Mouse (Mus musculus) midbrain, postnatal 0 days (tissue): ENCODE measurements around the gene Ak6. TPM values are rescaled to one million over a fixed set of nuclear protein-coding genes. Genes with fewer than 3 reads are reported as not detected.

Experiments
- ATAC-seq: fragments of 200-750 bp; cut with Nextera tagmentation; 2 replicates; pipeline ENCODE4 v1.8.0; 2017; ENCODE audit warnings: moderate number of reproducible peaks, mild to moderate bottlenecking, moderate TSS enrichment, moderate library complexity; ENCODE audit not compliant: low FRiP score
- DNase-seq: peaks from one replicate; pipeline ENCODE4 v3.0.0-alpha.2; 2015; ENCODE audit warnings: low spot score
- H3K27ac ChIP-seq: fragments of 300-500 bp; sonication (generic); 2 replicates; pipeline ENCODE4 v1.5.1; 2014; ENCODE audit warnings: low read depth, mild to moderate bottlenecking, low read length, mixed read lengths
- H3K27me3 ChIP-seq: fragments of 300-500 bp; sonication (generic); 2 replicates; pipeline ENCODE4 v1.6.1; 2014; ENCODE audit warnings: low read length, control low read depth, mixed read lengths; ENCODE audit not compliant: insufficient read depth
- H3K36me3 ChIP-seq: fragments of 300-500 bp; sonication (generic); 2 replicates; pipeline ENCODE4 v1.6.1; 2014; ENCODE audit warnings: low read length, control low read depth, mixed read lengths; ENCODE audit not compliant: insufficient read depth
- H3K4me1 ChIP-seq: fragments of 300-500 bp; sonication (generic); 2 replicates; pipeline ENCODE4 v1.6.1; 2014; ENCODE audit warnings: mild to moderate bottlenecking, control low read depth, antibody characterized with exemption, low read length, mixed read lengths; ENCODE audit not compliant: insufficient read depth
- H3K4me2 ChIP-seq: fragments of 300-500 bp; sonication (generic); 2 replicates; pipeline ENCODE4 v1.6.1; 2014; ENCODE audit warnings: low read depth, mild to moderate bottlenecking, low read length, mixed read lengths; ENCODE audit not compliant: poor library complexity, severe bottlenecking
- H3K4me3 ChIP-seq: fragments of 300-500 bp; sonication (generic); 2 replicates; pipeline ENCODE4 v1.5.1; 2014; ENCODE audit warnings: low read depth, mild to moderate bottlenecking, low read length, moderate library complexity
- H3K9ac ChIP-seq: fragments of 300-500 bp; sonication (generic); replicated peaks from 2 replicates; pipeline ENCODE4 v1.6.1; 2014; ENCODE audit warnings: mild to moderate bottlenecking, low read length, moderate library complexity, mixed read lengths; ENCODE audit not compliant: poor library complexity, severe bottlenecking
- H3K9me3 ChIP-seq: fragments of 300-500 bp; sonication (generic); 2 replicates; pipeline ENCODE4 v1.6.1; 2016; ENCODE audit warnings: low read length, control low read depth
- CTCF ChIP-seq: IDR thresholded peaks from 2 replicates; pipeline ENCODE4 v1.5.1; 2016; ENCODE audit warnings: antibody characterized with exemption, mild to moderate bottlenecking
- WGBS: fragments of 180-500 bp; shearing (Covaris S2); extraction: QIAGEN DNeasy Blood & Tissue Kit; methylation state at CpG from one replicate; pipeline ENCODE4 v1.1.7; 2014; 5-methylcytosine and 5-hydroxymethylcytosine counted together
- polyA plus RNA-seq: library from polyadenylated mRNA; unstranded; fragments of >200 nt; fragmentation: Nextera tagmentation; extraction: Ambion mirVana; gene quantifications from 2 replicates; pipeline ENCODE4 v1.2.1, GENCODE M21; 2015
- total RNA-seq: library from RNA; depleted of rRNA; stranded (reverse); fragments of >200 nt; gene quantifications from 2 replicates; pipeline ENCODE4 v1.2.3, GENCODE M21; 2014; rRNA removed

Gene Ak6
- 136 and 141 TPM in 2 replicates for total RNA-seq
- polyA plus RNA-seq = 317 and 334 TPM in 2 replicates

DNA sequence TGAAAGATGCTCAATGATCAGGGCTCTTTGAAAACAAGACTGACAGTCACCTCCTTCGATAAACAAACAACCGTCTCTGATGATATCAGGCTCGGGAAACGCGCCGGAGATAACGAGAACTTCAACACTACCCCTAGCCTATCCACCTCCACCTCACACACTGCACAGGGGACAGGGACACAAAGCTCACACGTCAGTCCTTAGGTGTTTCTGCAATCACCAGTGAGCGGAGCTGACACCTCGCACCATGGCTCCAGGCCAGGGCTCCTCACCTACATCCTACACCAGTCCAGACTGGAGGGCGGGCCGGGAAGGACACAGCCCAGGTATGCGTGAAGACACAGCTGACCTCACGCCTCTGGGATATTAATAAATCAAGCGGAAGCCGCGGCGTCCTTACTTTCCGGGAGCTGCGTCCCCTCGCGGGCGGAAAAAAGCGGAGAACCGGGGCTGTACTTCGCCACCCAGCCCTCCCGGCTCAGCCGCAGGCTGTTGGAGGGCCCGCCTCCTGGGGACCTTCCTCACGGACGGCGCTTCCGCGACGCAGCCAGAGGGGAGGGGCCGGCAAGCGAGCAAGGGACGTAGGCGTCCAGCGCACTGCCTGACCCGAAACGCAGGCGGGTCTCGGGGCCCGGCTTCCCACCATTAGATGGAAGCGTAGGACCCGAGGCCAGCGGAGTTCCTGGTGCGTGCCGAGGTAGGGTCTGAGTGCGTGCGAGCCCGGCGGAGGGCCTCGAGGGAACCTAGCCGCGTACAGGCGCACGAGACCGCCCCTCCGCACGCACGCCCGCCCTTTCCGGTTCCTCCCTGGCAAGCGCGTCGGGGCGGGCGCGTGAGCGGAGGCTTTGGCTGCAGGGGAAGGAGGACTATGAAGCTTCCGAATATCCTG is at the start of gene Ak6, which contains the start of gene Rad17:
Gene Ak6, plus strand, starts transcription at position 430 of the 889 bp plus-strand sequence.
Gene Rad17, minus strand, starts transcription at position 502 of the 889 bp plus-strand sequence.
- under 1% methylated on average over 59 of the region's 73 CpGs for WGBS
- peak within 1 kb of the TSS; percentile 72 for H3K4me2 ChIP-seq
- peaks cover 7% of the 10 kb centered on the region; the same call in 1 of the 2 replicates for H3K4me1 ChIP-seq
- no peaks in the 10 kb centered on the region for H3K27me3 ChIP-seq
- DNase-seq = peak; percentile 91
- H3K9ac ChIP-seq = peak within 1 kb of the TSS; percentile 91
- ATAC-seq = peak; percentile 98
- peak within 1 kb of the TSS; percentile 91 for H3K4me3 ChIP-seq
- H3K9me3 ChIP-seq = no peaks in the 10 kb centered on the region
- peak; percentile 49 for TF ChIP-seq CTCF
- H3K36me3 ChIP-seq = peaks cover 7% of the 10 kb centered on the region; the same call in 1 of the 2 replicates
- peak within 1 kb of the TSS; percentile 98 for H3K27ac ChIP-seq

DNA sequence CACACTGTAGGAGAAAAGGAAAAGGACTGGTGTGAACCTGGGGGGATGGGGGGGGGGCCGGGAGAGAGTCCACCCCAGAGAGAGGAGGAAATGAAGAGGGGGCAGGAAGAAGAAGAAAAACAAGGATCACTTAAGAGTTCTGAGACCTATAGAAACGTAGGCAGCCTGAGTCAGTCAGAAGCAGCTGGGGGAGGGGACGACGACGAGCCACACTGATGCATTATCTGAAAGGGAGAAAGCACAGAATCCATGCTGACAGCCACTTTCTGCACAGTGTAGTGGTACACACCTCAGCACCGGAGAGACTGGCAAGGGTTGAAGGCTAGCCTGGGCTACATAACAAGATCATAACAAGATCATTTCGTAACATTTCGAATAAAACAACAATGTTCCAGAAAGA is 49.7 kb upstream of the Ak6 start:
- no peaks in the 10 kb centered on the region for H3K27me3 ChIP-seq
- no peaks in the 10 kb centered on the region for H3K4me1 ChIP-seq
- no peak overlapping the region for H3K27ac ChIP-seq
- WGBS = 75% methylated on average over 8 of the region's 8 CpGs
- no peaks in the 10 kb centered on the region for H3K36me3 ChIP-seq
- H3K4me3 ChIP-seq = no peak overlapping the region
- no peak for TF ChIP-seq CTCF
- H3K9ac ChIP-seq = no peak overlapping the region
- DNase-seq = no peak
- no peaks in the 10 kb centered on the region for H3K9me3 ChIP-seq
- H3K4me2 ChIP-seq = no peak overlapping the region
- ATAC-seq = no peak

DNA sequence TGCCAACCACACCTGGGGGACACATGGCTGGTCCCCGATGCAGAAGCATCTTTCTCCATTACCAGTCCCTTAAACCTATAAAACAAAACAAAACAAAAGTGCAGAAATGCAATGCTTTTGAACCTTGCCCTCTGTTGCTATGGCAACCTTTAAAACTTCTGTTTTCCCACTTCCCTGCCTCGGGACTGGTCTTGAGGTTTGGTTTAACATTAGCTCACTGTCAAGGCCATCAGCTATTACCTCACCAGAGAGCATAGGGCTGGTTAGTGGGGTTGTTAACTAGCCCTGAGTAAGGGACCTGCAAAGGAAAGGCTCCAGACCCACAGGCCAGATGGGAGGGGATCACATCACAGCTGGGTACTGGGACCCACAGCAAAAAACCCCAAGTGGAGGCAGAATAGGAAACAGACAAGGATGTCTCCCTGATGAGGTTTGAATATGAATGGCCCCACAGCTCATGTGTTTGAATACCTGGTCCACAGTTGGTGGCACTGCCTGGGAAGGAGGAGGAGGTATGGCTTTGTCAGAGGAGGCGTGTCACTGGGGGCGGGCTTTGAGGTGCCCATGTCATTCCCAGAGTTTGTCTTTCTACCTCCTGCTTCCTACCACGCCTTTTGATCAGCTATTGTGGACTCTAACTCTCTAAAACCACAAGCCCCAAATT is 48.4 kb upstream of the Ak6 start:
- H3K4me1 ChIP-seq = no peaks in the 10 kb centered on the region
- DNase-seq (no peak), ATAC-seq (no peak)
- no peak for TF ChIP-seq CTCF
- H3K9me3 ChIP-seq = no peaks in the 10 kb centered on the region
- H3K27me3 ChIP-seq = no peaks in the 10 kb centered on the region
- no peak overlapping the region for H3K27ac ChIP-seq
- no peak overlapping the region for H3K9ac ChIP-seq
- H3K36me3 ChIP-seq = no peaks in the 10 kb centered on the region
- 56% methylated on average over 5 of the region's 5 CpGs for WGBS
- no peak overlapping the region for H3K4me3 ChIP-seq
- H3K4me2 ChIP-seq = no peak overlapping the region

DNA sequence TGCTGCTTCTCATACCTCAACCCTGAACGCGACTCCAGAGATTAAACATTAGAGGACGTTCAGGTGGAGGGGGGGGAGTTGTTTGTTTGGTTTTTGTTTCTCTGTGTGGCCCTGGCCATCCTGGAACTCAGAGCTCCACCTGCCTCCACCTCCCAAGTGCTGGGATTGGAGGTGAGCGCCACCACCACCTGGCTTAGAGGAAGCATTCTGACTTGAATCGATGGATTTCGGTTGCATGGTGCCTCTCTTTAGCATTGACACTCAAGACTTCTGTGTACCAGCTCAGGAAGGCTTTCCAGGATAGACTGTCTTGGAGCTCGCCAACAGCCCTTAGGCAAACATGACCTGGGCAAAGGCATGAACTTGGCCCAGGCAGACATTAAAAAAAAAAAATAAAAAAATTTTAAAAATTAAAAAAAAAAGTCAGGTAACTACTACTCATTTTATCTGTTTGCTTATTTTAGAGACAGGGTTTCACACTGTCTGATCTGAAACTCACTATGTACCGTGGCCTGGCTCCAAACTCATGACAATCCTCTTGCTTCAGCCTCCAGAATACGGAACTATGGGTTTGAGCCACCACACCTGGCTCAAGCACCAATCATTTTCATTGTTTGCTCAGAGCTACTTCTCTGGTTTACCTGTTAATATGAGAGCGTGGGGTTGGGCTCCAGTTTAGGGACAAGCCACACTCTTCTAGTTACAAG is 47.6 kb upstream of the Ak6 start:
- no peak for ATAC-seq
- Histone ChIP-seq H3K4me1 (no peaks in the 10 kb centered on the region), H3K27me3 (no peaks in the 10 kb centered on the region), H3K36me3 (no peaks in the 10 kb centered on the region), H3K27ac (no peak overlapping the region), H3K9ac (no peak overlapping the region), H3K4me3 (no peak overlapping the region), H3K4me2 (no peak overlapping the region), H3K9me3 (no peaks in the 10 kb centered on the region)
- no peak for TF ChIP-seq CTCF
- 84% methylated on average over 10 of the region's 10 CpGs for WGBS
- DNase-seq = no peak

DNA sequence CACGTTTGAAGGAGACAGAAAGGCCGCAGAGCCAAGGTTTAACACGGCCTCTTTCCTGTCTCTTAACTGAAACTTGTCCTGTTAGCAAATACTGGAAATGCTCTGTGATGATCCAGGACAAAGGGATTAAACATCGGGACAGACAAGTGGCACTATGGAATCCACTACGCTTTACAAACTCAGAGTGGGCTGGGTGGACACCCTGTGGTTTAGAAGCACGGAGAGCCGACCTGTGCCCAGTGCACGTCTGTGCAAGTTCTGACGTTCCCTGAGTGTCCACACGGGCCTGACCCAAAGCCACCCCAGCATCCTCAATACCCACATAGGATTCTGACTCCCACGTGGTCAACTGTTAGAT is 47.1 kb upstream of the Ak6 start:
- no peaks in the 10 kb centered on the region for H3K9me3 ChIP-seq
- H3K9ac ChIP-seq = no peak overlapping the region
- no peaks in the 10 kb centered on the region for H3K27me3 ChIP-seq
- no peak overlapping the region for H3K4me3 ChIP-seq
- H3K4me2 ChIP-seq = no peak overlapping the region
- H3K36me3 ChIP-seq = no peaks in the 10 kb centered on the region
- no peaks in the 10 kb centered on the region for H3K4me1 ChIP-seq
- WGBS = 93% methylated on average over 11 of the region's 11 CpGs
- no peak for TF ChIP-seq CTCF
- H3K27ac ChIP-seq = no peak overlapping the region
- ATAC-seq (no peak), DNase-seq (no peak)
